Mouse (Mus musculus) urinary bladder, postnatal 0 days (tissue): ENCODE measurements around the gene Dpysl5. TPM values are rescaled to one million over a fixed set of nuclear protein-coding genes. Genes with fewer than 3 reads are reported as not detected.

Experiments
- polyA plus RNA-seq: library from polyadenylated mRNA; unstranded; fragments of >200 nt; fragmentation: Nextera tagmentation; extraction: Ambion mirVana; gene quantifications from 2 replicates; pipeline ENCODE4 v1.2.1, GENCODE M21; 2015

Dpysl5 gene
- polyA plus RNA-seq: 0.47 and 0.48 TPM in 2 replicates

GRCm38 (mm10) chr5:30711147-30712001 lies at the start of gene Dpysl5:
Gene Dpysl5 (plus strand): TSS chr5:30711564.

GRCm38 (mm10) chr5:30666391-30667195 lies 44.8 kb upstream of the Dpysl5 start, which contains the start of gene Cenpa:
Gene Cenpa (plus strand): TSS chr5:30666777.

GRCm38 (mm10) chr5:30814424-30815119 lies 103.2 kb downstream of the Dpysl5 start, which contains the start of gene Mapre3:
Gene Mapre3 (plus strand): TSS chr5:30814641.

Other genes with a start within 250 kb of the Dpysl5 start
- 0.07 TPM in 1 of 2 replicates, not detected in the other for gene Otof, start 249.6 kb upstream of the Dpysl5 start, polyA plus RNA-seq
- gene 1700001C02Rik, start 245.5 kb upstream of the Dpysl5 start, polyA plus RNA-seq: 0.31 TPM in 1 of 2 replicates, not detected in the other
- gene Cib4, start 165.7 kb upstream of the Dpysl5 start, polyA plus RNA-seq: not detected in 2 replicates
- gene Kcnk3, start 123.4 kb upstream of the Dpysl5 start, polyA plus RNA-seq: 17.2 and 21.2 TPM in 2 replicates
- gene Slc35f6, start 63.6 kb upstream of the Dpysl5 start, polyA plus RNA-seq: 27.8 and 31.3 TPM in 2 replicates
- 63.8 and 67.7 TPM in 2 replicates for gene Cenpa, start 44.8 kb upstream of the Dpysl5 start, polyA plus RNA-seq
- gene Mapre3, start 103.1 kb downstream of the Dpysl5 start, polyA plus RNA-seq: 24.5 TPM in 2 replicates
- gene Tmem214, start 156.4 kb downstream of the Dpysl5 start, polyA plus RNA-seq: 55.2 and 70.2 TPM in 2 replicates
- gene Agbl5, start 177.1 kb downstream of the Dpysl5 start, polyA plus RNA-seq: 5.8 and 6.7 TPM in 2 replicates
- 525 and 535 TPM in 2 replicates for gene Ost4, start 196.2 kb downstream of the Dpysl5 start, polyA plus RNA-seq
- gene Emilin1, start 201.8 kb downstream of the Dpysl5 start, polyA plus RNA-seq: 133 and 147 TPM in 2 replicates
- gene Khk, start 209.9 kb downstream of the Dpysl5 start, polyA plus RNA-seq: 16.8 and 20.7 TPM in 2 replicates
- 9.9 and 13.8 TPM in 2 replicates for gene Cgref1, start 234.0 kb downstream of the Dpysl5 start, polyA plus RNA-seq
- gene Preb, start 248.8 kb downstream of the Dpysl5 start, polyA plus RNA-seq: 76.4 and 81.5 TPM in 2 replicates